Mouse (Mus musculus): Measurements from ENCODE around the gene Olfr114.

Gene Olfr114

GRCm38 (mm10) chr17:37592643-37593042, at the start of gene Olfr114:
Olfr114 (minus strand) TSS chr17:37592743.
- CTCF ChIA-PET, result no interaction called here

GRCm38 (mm10) chr17:37627009-37627408, 34.5 kb upstream of the Olfr114 start, which contains the start of the genes Olfr115 and Olfr116:
Olfr115 (minus strand) TSS chr17:37627109.
Olfr116 (minus strand) TSS chr17:37627199.
- POLR2A ChIA-PET, result no interaction called here

More at GRCm38 (mm10) chr17:37592643-37593042, at the start of gene Olfr114:
- POLR2A ChIA-PET, result no interaction called here

GRCm38 (mm10) chr17:37577563-37577962, 15.0 kb downstream of the Olfr114 start, which contains the start of gene Olfr113:
Olfr113 (minus strand) TSS chr17:37577663.
- POLR2A ChIA-PET, result no interaction called here
- CTCF ChIA-PET, result no interaction called here

More at GRCm38 (mm10) chr17:37627009-37627408, 34.5 kb upstream of the Olfr114 start, which contains the start of the genes Olfr115 and Olfr116:
- CTCF ChIA-PET, result no interaction called here

- ChIA-PET CTCF (no interaction called here), POLR2A (no interaction called here)
Measured at GRCm38 (mm10) chr17:37569351-37569750, 23.2 kb downstream of the Olfr114 start, which contains the start of gene Olfr112. Olfr112 (minus strand) TSS chr17:37569451.

GRCm38 (mm10) chr17:37558913-37559615, 33.5 kb downstream of the Olfr114 start:
- CTCF ChIA-PET, result no interaction called here

GRCm38 (mm10) chr17:37543800-37544435, 48.6 kb downstream of the Olfr114 start:
- CTCF ChIA-PET, result no interaction called here
- POLR2A ChIA-PET, result no interaction called here

More at GRCm38 (mm10) chr17:37558913-37559615, 33.5 kb downstream of the Olfr114 start:
- POLR2A ChIA-PET, result no interaction called here

GRCm38 (mm10) chr17:37541454-37542119, 51.0 kb downstream of the Olfr114 start:
- ChIA-PET CTCF (no interaction called here), POLR2A (no interaction called here)

Measured in embryonic stem cell, embryonic (primary cell).